Mouse (Mus musculus) c-Kit-positive CD71-negative TER-119-negative erythroid progenitor cells, embryonic 14.5 days (primary cell): ENCODE results near the gene Cadm2.

ENCODE experiments used
- DNase-seq: peaks from one replicate; pipeline ENCODE4 v3.0.0-alpha.2; 2013; ENCODE audit warnings: low read depth

The Cadm2 gene

GRCm38 (mm10) chr16:66748533-66748932, 872.2 kb downstream of the Cadm2 start:
- DNase-seq: no peak

DNA sequence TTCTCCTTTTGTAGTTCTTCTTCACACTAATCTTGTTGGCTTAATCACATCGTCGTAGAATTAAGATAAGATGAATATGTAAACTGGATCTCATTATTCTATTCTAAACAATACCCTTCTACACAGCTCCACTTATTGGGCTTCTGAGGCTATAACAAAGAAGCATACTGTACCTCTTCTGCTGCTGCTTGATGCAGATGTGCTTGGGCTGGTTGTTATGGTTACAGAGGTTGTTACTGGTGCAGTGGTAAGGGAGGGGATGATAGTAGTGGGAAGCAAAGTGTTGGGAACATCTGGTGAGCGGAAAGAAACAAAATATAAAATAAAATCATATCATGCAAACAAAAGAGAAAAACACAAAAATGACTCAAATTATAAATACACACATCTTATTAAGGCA, 889.5 kb downstream of the Cadm2 start:
- DNase-seq: no peak

DNA sequence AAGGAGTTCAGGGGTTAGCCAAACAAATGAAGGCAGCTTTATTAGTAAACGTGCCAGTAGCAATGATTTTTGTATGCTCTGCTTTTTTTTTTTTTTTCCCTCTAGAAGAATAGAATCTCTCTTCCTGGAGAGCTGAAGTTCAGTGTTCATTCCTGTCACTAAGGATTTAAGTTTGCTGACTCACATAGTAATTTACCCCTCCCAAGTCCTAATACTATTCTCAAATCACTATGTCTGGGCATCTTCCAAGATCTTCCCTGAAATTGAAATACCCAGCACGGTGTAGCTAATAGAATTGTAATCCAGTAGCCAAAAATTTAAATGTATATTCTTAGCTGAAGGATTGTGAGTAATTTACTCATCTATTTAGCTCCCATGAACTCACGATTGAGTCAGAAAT, 914.2 kb downstream of the Cadm2 start:
- no peak for DNase-seq

DNA sequence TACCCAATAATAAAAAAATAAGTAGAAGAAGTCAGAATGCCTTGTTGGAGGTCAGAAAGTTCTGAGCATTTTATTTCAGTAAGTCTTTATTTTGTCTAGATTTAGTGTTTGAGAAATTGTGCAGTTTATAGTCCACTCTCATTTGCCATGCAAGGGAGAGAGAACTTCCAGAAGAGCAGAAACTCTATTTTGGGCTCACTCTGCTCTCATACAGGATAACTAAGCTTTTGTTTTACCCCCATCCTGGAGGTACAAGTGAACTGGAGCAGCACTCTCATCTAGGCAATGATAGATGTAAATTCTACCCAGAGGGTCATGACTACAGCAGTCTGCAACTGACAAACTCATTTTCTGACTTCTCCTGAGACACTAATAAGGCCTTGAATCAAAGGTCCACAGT, 925.9 kb downstream of the Cadm2 start:
- DNase-seq: no peak

DNA sequence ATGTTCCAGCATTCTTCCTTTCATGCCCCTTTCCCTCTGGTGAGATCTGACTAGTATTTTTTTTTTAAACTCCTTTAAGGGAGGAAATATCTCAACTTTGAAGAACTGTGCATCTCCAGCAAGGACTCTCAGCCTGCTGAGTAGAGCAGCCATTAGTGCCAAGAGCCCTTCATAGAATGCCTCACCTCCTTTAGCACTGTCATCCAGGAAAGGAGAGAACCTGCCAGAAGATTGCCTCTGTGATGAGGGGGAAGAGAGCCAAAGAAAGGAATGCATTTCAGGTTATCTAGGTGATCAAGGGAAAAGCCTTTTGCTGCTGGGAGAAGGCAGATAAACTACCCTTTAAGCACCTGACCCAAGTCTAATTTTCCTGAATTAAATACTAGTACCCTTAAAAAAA, 943.5 kb downstream of the Cadm2 start:
- no peak for DNase-seq

DNA sequence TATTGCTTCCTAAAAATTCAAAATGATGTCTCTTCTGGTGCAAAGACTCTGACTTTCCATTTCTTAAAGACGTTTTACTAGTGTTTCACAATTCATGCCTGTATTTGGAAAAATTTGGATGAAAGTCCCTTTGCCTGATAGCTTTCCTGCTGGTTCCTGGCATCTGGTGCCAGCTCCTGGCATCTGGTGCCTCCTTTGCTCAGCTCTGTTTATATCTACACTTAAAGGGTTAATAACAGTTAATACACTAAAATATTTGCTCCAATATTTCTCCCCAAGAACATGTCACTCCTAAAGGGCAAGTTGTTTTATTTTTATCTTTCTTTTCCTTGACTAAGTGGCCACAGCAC, 969.7 kb downstream of the Cadm2 start:
- no peak for DNase-seq

DNA sequence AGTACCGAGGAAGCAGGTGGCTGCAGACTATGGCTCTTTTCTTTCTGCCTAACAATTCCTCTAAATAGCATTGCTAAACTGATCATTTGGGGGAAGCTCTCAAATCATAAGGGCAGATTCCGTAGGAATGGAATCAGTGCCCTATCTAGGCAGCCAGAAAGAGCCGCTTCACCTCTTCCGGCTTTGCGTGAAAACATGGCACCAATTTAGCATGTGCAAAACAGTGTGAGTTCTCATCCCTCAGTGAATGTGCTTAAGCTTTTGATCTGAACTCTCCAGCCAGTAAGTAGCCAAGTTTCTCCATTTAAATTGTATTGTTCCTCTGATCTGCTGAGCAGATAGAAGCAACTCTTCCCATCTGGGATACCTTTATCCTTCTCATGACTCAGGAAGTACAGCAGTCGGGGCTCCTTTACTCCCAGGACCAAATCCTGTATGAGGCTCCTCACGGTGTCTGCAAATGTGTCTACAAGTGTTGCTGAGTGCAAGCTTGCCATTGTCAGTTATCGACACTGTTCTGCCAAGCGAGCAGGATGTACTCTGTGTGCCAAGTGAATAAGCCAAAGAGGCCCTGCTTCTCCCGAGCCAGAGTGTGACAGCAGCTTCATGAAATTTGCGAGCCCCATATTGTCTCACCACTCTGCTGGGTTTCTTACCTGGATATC, 970.2 kb downstream of the Cadm2 start:
- DNase-seq: no peak

GRCm38 (mm10) chr16:66647798-66648197, 972.9 kb downstream of the Cadm2 start:
- DNase-seq: no peak

- no peak for DNase-seq
These were observed 977.1 kb downstream of the Cadm2 start for GRCm38 (mm10) chr16:66643606-66644005.

DNA sequence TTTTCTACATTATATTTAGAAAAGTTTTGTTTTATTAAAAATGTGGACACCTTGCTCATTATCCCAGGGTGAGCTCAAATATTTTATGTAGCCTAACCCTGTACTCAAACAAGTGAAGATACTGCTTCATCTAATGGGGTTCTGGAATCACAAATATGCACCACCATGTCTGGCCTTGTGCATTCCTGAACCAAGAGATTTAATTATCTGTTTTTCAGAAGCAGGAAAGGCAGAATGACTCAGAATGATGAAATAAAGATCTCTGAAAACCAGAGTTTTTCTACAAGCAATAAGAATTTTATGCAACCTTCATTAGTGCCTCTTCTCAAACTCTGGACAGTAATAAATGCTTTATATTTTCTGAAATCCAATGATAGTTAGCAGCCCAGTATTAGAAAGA, 993.2 kb downstream of the Cadm2 start:
- no peak for DNase-seq

GRCm38 (mm10) chr16:66622423-66622822, 998.3 kb downstream of the Cadm2 start:
- DNase-seq: no peak

GRCm38 (mm10) chr16:66612624-66613023, 1008.1 kb downstream of the Cadm2 start:
- DNase-seq: no peak
